Mouse (Mus musculus): Measurements from ENCODE around the gene Insr.

The Insr gene

DNA sequence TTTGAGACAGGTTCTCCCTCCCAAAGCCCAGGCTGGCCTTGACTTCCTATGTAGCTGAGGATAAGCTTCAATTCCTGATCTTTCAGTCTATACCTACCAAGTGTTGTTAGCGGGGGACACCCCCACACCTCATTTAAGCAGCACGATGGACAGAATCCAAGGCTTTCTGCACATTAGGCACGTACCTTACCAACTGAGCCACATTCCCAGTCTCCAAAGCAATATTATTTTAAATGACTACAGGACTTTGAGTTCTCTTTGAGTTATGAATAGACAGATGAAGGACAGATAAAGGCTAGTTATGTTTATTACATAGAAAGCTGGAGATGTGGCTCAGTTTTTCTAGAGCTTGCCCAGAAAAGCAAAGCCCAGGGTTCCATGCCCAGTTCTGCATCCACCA is 5.6 kb downstream of the Insr start:
- DNase-seq, result no peak

GRCm38 (mm10) chr8:3267449-3267761 is 12.0 kb downstream of the Insr start:
- DNase-seq, result no peak

- no peak for DNase-seq
Measured at GRCm38 (mm10) chr8:3266686-3267448, 12.6 kb downstream of the Insr start.

DNA sequence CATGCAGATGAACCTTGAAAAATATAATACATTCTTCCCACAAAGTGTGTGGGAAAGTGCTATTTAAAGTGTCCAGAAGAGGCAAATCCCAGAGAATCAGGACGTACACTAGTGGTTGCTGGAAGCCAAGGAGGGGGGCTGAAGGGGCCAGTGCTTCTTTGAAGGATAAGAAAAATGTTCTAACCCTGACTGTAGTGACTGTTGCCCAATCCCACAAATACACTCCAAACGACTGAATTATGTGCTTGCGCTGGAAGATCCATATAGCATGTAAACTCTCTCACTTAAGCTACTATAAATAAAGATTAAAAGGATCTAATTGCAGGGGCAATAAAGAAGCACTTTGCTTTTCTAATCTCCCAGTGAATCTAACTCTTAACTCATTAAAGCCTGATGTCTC is 14.2 kb downstream of the Insr start:
- peak in 1 of 2 experiments; percentile 7 for DNase-seq

- no peak for DNase-seq
Measured at GRCm38 (mm10) chr8:3262779-3263178, 16.6 kb downstream of the Insr start.

- no peak for DNase-seq
Measured at GRCm38 (mm10) chr8:3261101-3261500, 18.3 kb downstream of the Insr start.

DNA sequence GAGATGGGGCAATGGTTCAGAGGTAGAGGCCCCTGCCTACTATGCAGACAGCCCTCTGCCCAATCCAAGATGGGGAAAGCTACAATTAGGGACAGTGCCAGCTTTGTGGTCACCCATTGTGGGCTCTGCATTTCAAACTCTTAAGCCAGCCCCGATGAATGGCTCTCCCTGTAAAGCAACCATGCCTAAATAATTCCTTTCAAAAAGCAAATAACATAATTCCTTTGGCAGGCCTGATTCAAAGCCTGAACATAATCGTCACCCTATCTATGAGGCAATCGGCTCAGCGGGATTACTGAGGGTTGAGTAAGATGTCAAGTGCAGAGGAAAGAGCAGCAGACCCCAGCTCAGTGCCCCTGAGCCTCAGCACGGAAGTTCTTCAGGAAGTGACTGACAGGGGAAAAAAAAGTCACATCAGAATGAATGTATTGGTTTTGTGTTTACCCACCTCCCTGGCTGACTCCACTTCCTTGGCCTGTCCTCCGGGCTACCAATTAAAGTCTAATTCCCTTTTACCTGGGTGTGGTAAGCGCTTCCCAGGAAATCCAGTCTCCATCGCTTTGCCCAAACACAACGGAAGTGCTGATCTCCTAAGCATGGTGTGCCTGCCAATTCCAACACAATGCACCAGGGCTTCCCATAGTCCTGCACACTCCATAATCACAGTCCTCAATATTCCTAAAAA is 19.1 kb downstream of the Insr start:
- no peak for DNase-seq

DNA sequence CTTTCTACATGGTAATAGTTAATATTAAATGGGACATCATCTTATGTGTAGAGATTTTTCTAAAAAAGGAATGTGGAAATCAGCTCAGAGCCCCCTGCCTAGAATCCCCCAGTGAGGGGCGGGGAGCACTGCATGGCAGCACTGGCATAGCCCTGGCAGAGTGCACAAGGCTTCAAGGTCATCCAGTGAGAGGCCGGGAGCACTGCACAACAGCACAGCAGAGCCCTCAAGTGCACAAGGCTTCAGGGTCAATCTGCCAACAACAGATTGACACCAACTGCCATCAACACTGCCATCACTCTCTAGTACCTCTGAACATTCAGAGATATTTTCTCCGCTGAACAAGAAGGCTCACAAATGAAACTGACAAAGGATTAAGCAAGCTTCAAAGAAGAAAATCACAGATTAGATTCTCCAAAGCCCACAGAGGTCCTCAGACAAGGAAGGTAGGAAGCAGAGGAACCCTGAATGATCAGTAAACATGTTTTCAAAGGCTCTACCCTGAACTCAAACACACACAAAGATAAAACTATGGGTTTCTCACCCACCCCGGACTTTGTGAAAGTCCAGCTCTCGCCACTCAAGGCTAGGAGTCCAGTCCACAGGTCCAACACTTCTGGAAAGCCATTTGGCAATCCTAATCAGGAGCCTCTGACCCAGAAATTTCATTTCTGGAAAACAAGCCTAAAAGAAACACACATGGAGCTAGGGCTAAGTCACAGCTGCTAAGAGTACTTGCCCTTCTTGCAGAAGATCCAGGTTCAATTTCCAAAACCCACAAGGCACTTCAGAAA is 23.1 kb downstream of the Insr start:
- no peak for DNase-seq

DNA sequence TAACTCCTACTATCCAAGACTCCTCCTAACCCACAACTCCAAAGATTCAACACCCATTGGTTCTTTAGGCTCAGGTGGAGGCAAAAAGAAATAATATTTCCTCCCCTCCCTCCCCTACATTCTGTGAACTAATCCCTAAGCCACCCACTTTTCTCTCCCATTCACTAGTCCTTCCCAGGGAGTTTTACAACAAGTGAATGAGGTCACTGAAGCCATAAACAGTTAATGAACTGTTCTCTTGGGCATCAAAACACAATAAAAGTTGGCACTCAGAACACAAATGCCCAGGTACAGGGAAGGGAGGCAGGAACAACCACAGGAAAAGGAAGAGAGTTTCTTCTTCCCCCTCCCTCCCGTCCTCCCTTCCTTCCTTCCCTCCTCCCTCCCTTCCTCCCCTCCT is 24.1 kb downstream of the Insr start:
- no peak for DNase-seq

- DNase-seq, result no peak
Measured at GRCm38 (mm10) chr8:3253179-3253578, 26.2 kb downstream of the Insr start.

DNA sequence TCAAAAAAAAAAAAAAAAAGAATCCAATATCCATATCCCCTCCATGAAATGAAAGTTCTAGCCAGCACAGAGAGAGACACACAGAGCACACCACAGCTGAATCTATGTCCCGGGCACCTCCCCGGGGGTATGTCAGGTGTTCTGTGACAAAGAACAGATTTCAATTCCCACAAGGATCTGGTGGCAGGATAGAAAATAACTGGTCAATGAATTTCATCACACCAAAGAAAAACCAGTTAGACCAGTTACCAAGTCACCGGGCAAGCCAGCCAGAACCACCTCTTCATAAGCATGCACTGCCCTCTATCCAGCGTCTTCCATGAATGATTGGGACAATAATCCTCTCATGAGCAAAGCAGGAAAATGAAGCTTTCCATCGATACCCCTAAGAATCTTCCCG is 26.8 kb downstream of the Insr start:
- peak in 1 of 2 experiments; percentile 21 for DNase-seq

DNA sequence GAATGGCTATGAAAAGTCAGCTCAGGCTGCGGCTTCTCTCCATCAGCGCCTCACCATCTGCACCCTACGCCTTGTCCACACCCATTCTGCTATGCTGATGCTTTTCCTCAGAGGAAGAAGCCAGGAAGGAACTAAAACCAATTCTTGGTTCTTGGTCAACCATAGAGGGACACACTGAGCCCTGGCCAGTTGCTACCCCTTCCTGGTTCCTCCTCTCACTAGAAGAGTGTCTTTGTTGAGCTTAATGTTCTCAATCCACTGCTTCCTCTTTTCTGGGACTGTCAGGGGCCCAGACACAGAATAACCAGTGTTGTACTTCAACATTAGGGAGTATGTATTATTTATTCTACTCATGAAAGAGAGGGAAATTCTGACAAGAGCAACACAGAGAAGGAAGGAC is 28.3 kb downstream of the Insr start:
- no peak for DNase-seq

DNA sequence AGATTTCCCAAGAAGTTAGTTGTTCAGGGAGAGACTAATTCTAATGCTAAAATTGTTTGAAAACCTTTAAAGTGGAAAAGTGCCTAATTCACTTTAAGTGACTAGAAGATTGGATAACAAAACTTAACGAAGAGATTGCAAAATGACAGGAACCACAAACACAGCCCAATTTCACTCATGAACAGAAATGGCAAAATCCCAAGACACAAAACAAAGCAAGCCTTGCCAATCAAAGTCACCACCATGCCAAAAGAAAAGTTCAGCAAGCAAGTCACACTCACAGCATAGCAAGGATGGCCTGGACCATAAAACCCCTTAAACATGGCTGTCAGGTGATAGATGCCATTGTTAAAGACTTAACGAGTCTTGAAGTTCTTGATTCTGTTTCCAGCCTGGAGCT is 29.5 kb downstream of the Insr start:
- DNase-seq, result no peak

DNA sequence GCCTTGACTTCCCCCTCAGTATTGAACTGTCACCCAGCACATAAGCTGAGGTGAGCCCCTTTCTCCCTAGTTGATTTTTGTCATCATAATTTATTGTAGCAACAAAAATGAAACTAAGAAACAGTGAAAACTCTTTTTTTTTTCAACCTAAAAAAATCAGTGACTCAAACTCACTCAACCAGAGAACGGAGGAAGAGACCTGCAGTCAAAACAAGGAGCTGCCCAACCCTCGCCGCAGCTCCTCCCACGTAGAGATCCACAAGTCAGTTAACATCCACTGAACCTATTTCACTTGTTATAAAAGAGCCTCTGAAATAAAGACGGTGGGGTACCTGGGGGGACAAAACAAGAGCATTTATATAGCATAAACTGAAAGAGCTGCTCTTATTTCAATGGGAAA is 30.7 kb downstream of the Insr start:
- no peak for DNase-seq

DNA sequence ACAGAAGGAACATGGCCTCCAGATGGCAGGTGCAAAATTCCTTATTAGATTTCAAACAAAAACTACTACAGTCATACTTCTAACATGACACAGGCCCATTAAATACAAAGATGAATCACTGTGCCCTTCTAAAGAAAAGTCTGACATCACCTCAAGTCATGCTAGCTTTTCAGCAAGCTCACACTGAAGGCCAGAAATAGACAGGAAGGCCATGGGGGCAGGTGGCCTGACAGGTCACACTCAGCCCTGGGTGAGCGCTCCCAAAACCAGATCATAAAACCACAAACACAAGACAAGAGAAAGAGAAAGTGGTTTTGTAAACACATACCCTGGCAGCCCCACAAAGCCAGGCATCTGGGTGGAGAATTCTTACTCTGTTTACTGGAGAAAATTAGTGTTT is 32.3 kb downstream of the Insr start:
- no peak for DNase-seq

DNA sequence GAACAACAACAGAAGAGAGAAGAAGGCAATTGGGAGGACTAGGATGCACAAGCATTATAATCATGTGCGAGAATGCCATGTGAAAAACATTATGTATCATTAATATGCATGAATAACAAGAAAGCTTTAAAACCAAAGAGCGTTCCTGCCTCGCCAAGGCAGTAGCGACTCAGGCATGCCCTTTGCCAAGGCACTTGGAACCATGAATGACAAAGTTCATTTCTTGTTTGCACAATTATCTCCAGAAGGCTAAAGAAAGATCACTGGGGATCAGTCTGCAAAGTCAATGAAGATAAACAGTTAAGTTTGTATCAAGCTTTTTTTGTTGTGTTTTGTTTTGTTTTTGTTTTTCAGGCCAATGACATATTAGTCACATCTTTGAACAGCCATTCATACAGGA is 36.2 kb downstream of the Insr start:
- no peak for DNase-seq

DNA sequence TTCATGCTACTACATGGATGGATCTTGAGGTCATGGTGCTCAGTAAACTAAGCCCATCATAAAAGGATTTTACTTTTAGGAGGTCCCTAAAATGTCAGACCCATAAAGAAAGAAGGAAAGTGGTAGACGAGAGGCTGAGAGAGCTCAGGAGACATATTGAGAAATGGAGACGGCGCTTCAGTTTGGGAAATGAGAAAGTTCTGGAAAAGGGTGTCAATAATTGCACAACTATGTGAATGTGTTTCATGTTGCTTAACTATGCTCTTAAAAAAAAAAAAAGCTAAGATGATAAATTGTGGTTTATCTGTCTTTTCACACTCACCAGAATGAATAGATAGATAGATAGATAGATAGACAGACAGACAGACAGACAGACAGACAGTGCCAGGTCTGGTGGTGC is 38.7 kb downstream of the Insr start:
- DNase-seq, result no peak

DNA sequence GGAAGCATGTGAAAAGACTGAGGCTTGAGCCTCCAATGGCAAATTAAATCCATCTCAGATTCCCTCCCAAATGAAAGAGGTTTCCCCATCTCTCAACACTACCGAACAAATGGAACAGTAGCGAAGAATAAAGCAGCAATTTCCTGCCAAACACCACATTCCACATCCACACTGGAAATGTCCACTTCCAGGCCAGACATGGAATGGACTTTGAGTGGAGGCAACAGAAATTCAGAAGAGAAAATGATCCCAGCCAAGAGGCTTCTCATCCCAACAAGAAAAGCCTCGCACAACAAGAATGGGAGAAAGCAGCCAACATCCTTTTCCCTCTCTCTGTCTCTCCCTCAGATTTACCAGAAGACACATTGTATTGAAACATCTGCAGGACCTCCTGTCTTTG is 39.8 kb downstream of the Insr start:
- no peak for DNase-seq

GRCm38 (mm10) chr8:3238792-3239191 is 40.6 kb downstream of the Insr start:
- DNase-seq, result no peak

- DNase-seq, result no peak
Measured at GRCm38 (mm10) chr8:3237319-3237718, 42.1 kb downstream of the Insr start.

DNA sequence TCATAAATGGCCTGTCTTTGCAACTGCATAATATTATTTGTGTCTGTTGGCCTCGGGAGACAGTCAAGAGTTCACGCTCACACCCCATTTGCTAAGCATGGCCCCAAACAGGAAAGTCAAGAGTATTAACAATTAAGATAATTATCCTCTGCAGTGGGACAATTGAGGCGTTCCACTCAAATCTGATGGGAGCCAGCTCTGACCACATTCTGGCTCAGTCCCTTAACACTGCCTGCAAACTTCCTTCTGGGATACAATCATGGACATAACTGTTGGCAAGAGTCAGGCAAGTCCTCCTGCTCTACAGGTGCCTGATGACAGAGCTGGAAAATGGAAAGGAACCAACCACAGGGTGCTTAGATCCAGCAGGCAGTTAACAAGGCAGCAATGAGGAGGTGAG is 43.1 kb downstream of the Insr start:
- DNase-seq, result no peak

- DNase-seq, result no peak
Measured at GRCm38 (mm10) chr8:3234569-3234968, 44.8 kb downstream of the Insr start.

DNA sequence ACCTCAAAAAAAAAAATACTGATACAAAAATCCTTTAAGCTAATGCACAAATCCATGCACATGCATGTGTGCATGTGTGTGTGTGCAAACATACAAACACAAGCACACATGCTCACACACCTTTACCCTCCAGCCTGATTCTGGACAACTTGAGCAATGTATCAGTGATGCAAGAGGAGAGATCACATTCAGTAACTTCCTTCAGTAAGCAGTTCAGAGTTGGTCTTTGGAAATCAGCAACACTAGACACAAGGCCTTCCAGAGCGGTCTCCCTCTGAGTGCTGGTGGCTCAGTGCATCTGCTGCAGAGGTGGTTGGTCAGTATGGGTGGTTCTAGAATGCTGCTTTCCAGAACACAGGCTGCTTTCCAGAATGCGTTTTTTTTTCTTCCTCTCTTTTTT is 46.8 kb downstream of the Insr start:
- no peak for DNase-seq

Measured in kidney, postnatal 4 days (tissue).